Mouse (Mus musculus) intestine, embryonic 15.5 days (tissue): ENCODE data around the gene Senp7. TPM values are rescaled to one million over a fixed set of nuclear protein-coding genes. Genes with fewer than 3 reads are reported as not detected.
"Not testable (repeated sequence)": the region's sequence is repeated elsewhere in the genome, so short reads cannot be mapped to it uniquely, and the experiment has no call there.

Source experiments
- ATAC-seq: fragments of 200-750 bp; cut with Nextera tagmentation; 2 replicates; pipeline ENCODE4 v1.8.0; 2017; ENCODE audit warnings: moderate TSS enrichment, moderate library complexity
- H3K27ac ChIP-seq: fragments of 300-500 bp; sonication (generic); 2 replicates; pipeline ENCODE4 v1.5.1; 2015; ENCODE audit warnings: mild to moderate bottlenecking, inconsistent platforms
- H3K27me3 ChIP-seq: fragments of 300-500 bp; sonication (generic); replicated peaks from 2 replicates; pipeline ENCODE4 v1.6.1; 2015; ENCODE audit warnings: inconsistent platforms
- H3K36me3 ChIP-seq: fragments of 300-500 bp; sonication (generic); 2 replicates; pipeline ENCODE4 v1.6.1; 2015; ENCODE audit warnings: inconsistent platforms
- H3K4me1 ChIP-seq: fragments of 300-500 bp; sonication (generic); replicated peaks from 2 replicates; pipeline ENCODE4 v1.6.1; 2015; ENCODE audit warnings: inconsistent platforms
- H3K4me2 ChIP-seq: fragments of 300-500 bp; sonication (generic); replicated peaks from 2 replicates; pipeline ENCODE4 v1.6.1; 2015; ENCODE audit warnings: mild to moderate bottlenecking, inconsistent platforms
- H3K4me3 ChIP-seq: fragments of 300-500 bp; sonication (generic); replicated peaks from 2 replicates; pipeline ENCODE4 v1.5.1; 2015; ENCODE audit warnings: inconsistent platforms
- H3K9ac ChIP-seq: fragments of 300-500 bp; sonication (generic); 2 replicates; pipeline ENCODE4 v1.6.1; 2015; ENCODE audit warnings: inconsistent platforms
- H3K9me3 ChIP-seq: fragments of 300-500 bp; sonication (generic); 2 replicates; pipeline ENCODE4 v1.6.1; 2016; ENCODE audit warnings: inconsistent platforms
- WGBS: fragments of 180-500 bp; shearing (Covaris S2); methylation state at CpG from one replicate; pipeline ENCODE4 v1.1.7; 2015; 5-methylcytosine and 5-hydroxymethylcytosine counted together
- polyA plus RNA-seq: library from polyadenylated mRNA; unstranded; fragments of >200 nt; fragmentation: Nextera tagmentation; extraction: Ambion mirVana; gene quantifications from 2 replicates; pipeline ENCODE4 v1.2.1, GENCODE M21; 2015

The Senp7 gene
- polyA plus RNA-seq = 21.3 and 21.6 TPM in 2 replicates

GRCm38 (mm10) chr16:56048038-56048437 lies at the start of gene Senp7:
Gene Senp7 (plus strand): TSS chr16:56048338.
- H3K4me2 ChIP-seq, H3K27me3 ChIP-seq, H3K4me3 ChIP-seq, H3K27ac ChIP-seq, H3K4me1 ChIP-seq, H3K36me3 ChIP-seq, ATAC-seq, H3K9me3 ChIP-seq, H3K9ac ChIP-seq: not testable (repeated sequence)
- no CpG with 5 or more reads among the region's 4 CpGs for WGBS

DNA sequence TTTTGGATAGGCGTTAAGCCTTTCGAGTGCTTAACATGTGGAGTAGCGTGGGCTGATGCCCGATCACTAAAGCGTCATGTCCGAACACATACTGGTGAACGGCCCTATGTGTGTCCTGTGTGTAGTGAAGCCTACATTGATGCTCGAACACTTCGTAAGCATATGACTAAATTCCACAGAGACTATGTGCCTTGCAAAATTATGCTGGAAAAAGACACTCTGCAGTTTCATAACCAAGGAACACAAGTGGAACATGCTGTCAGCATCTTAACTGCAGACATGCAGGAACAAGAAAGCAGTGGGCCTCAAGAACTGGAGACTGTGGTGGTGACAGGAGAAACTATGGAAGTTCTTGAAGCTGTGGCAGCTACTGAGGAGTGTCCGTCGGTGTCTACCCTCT lies 41.3 kb upstream of the Senp7 start:
- ATAC-seq = no peak
- Histone ChIP-seq H3K9me3 (no peaks in the 10 kb centered on the region), H3K27ac (no peak overlapping the region), H3K4me2 (no peak overlapping the region), H3K27me3 (no peaks in the 10 kb centered on the region), H3K4me1 (no peaks in the 10 kb centered on the region), H3K9ac (no peak overlapping the region), H3K36me3 (peaks cover 16% of the 10 kb centered on the region), H3K4me3 (no peak overlapping the region)
- 96% methylated on average over 11 of the region's 11 CpGs for WGBS

- H3K9me3 ChIP-seq = no peaks in the 10 kb centered on the region
- H3K36me3 ChIP-seq = peaks cover 17% of the 10 kb centered on the region
- no peak overlapping the region for H3K4me3 ChIP-seq
- H3K4me1 ChIP-seq = no peaks in the 10 kb centered on the region
- H3K27me3 ChIP-seq = no peaks in the 10 kb centered on the region
- ATAC-seq = no peak
- 87% methylated on average over 1 of the region's 1 CpGs for WGBS
- H3K9ac ChIP-seq = no peak overlapping the region
- H3K4me2 ChIP-seq = no peak overlapping the region
- no peak overlapping the region for H3K27ac ChIP-seq
Measured at GRCm38 (mm10) chr16:56008862-56009261, 39.3 kb upstream of the Senp7 start.

DNA sequence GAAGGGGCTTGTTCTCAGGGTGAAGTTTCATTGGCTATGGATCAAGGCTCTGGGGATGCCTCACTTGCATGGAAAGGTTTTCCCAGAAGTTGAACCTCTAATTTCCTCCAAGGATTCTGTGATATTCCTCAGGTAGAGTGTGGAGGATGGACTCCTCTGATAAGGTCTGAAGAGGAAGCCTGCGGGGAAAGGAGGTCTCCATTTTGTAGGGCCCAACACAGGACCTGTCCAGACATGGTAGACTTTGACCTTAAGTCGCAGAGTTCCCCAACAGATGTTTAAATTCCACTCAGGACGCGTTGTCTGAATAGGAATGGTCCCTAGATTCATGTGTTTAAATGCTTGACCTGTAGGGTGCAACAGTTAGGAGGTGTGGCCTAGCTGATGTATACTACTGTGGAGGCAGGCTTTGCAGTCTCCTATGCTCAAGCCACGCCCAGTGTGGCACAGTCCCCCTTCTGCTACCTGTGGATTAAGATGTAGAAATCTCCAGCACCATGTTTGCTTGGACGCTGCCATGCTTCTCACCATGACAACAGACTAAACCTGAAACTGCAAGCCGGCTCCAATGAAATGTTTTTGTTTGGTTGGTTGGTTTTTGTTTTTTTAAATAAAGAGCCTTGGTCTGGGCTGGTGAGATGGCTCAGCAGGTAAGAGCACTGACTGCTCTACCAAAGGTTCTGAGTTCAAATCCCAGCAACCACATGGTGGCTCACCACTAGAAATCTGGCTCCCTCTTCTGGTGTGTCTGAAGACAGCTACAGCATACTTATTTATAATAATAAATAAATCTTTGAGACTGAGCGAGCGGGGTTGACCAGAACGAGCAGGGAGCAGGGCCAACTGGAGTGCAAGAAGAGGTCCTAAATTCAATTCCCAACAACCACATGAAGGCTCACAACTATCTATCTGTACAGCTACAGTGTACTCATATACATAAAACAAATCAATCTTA lies 35.1 kb upstream of the Senp7 start:
- peak; percentile 46; the same call in 1 of the 2 replicates for ATAC-seq
- Histone ChIP-seq H3K4me3 (no peak overlapping the region), H3K36me3 (peaks cover 13% of the 10 kb centered on the region), H3K4me1 (no peaks in the 10 kb centered on the region), H3K9ac (no peak overlapping the region), H3K4me2 (no peak overlapping the region), H3K9me3 (no peaks in the 10 kb centered on the region), H3K27ac (no peak overlapping the region), H3K27me3 (no peaks in the 10 kb centered on the region)
- 88% methylated on average over 10 of the region's 10 CpGs for WGBS

- WGBS = 56% methylated on average over 7 of the region's 7 CpGs
- peaks cover 20% of the 10 kb centered on the region for H3K36me3 ChIP-seq
- no peaks in the 10 kb centered on the region for H3K9me3 ChIP-seq
- no peaks in the 10 kb centered on the region for H3K4me1 ChIP-seq
- H3K9ac ChIP-seq = no peak overlapping the region
- H3K4me2 ChIP-seq = no peak overlapping the region
- no peak; the same call in 1 of the 2 replicates for ATAC-seq
- H3K27ac ChIP-seq = no peak overlapping the region
- H3K27me3 ChIP-seq = no peaks in the 10 kb centered on the region
- no peak overlapping the region for H3K4me3 ChIP-seq
Measured at GRCm38 (mm10) chr16:56014076-56014475, 34.1 kb upstream of the Senp7 start.

DNA sequence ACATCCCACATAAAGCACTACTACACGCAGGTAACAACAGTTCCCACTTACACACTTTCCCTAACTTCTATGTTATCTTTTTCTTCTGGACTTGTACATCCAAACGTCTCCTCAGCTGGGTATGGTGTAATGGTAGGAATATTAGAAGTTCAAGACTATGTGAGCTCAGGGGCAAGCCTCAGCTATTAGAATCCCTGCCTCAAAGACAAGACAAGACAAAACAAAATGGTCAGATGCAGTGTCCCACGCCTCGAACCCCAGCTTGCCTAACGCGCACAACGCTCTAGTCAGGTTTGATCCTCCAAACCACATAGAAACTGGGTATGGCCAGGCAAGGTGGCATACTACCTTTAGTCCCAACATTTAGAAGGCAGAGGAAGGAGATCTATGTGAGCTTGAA lies 28.5 kb upstream of the Senp7 start:
- no peak for ATAC-seq
- Histone ChIP-seq H3K4me2 (no peak overlapping the region), H3K36me3 (peaks cover 26% of the 10 kb centered on the region), H3K27me3 (no peaks in the 10 kb centered on the region), H3K27ac (no peak overlapping the region), H3K4me3 (no peak overlapping the region), H3K4me1 (no peaks in the 10 kb centered on the region), H3K9ac (no peak overlapping the region), H3K9me3 (no peaks in the 10 kb centered on the region)
- 94% methylated on average over 7 of the region's 7 CpGs for WGBS

- no peak overlapping the region for H3K27ac ChIP-seq
- 38% methylated on average over 12 of the region's 12 CpGs for WGBS
Measured at GRCm38 (mm10) chr16:56027854-56028629, 20.1 kb upstream of the Senp7 start.

DNA sequence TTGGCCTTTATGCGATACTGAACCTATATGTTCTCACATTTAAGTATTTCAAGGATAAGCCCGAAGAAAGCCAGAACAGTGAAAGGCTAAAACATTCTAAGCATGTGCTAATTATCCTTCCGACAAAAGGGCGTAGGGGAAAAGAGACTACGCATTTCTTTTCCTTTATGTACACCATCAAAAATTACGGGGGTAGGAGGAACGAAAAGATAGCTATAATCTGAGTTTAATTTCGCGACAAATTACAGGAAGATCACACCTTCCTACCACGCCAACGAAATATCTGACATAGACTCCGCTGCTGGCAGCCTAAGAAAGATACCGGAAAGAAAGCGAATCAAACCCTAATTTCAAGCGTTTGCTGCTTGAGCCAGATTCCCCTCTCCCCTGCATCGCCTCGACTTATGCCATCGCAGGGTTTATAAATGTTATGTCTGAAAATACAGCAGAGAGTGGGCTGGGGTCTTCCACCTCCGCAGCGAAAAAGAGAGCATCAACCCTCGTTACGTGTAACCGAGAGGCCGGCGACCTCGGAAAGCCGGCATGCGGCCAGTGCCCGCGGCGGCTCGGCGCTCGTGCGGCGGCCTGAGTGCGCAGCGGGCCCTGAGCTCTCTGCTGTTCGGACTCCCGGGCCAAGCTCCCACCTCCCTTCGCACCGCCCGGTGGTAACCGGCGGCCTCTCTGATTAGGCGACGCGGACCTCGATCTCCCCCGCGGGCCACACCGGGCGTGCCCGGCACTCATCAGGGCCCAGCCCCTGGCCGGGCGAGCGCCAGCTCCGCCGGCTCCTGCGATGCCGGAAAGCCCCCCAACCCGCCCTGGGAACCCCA lies 19.2 kb upstream of the Senp7 start:
- no peaks in the 10 kb centered on the region for H3K9me3 ChIP-seq
- H3K9ac ChIP-seq = peak overlapping the region; percentile 95
- H3K27ac ChIP-seq = peak overlapping the region; percentile 85
- under 1% methylated on average over 62 of the region's 62 CpGs for WGBS
- H3K27me3 ChIP-seq = no peaks in the 10 kb centered on the region
- H3K4me3 ChIP-seq = peak overlapping the region; percentile 88
- ATAC-seq = peak; percentile 94
- H3K36me3 ChIP-seq = no peaks in the 10 kb centered on the region
- peak overlapping the region; percentile 62 for H3K4me2 ChIP-seq
- 0 out of 2 replicates have a peak, but pooled peaks cover 4% of the 10 kb centered on the region for H3K4me1 ChIP-seq

More at GRCm38 (mm10) chr16:56027854-56028629, 20.1 kb upstream of the Senp7 start:
- peak overlapping the region; percentile 95 for H3K9ac ChIP-seq
- ATAC-seq = no peak
- H3K27me3 ChIP-seq = no peaks in the 10 kb centered on the region
- peak overlapping the region; percentile 88 for H3K4me3 ChIP-seq
- 0 out of 2 replicates have a peak, but pooled peaks cover 4% of the 10 kb centered on the region for H3K4me1 ChIP-seq
- H3K9me3 ChIP-seq = no peaks in the 10 kb centered on the region
- no peaks in the 10 kb centered on the region for H3K36me3 ChIP-seq
- H3K4me2 ChIP-seq = peak overlapping the region; percentile 62

DNA sequence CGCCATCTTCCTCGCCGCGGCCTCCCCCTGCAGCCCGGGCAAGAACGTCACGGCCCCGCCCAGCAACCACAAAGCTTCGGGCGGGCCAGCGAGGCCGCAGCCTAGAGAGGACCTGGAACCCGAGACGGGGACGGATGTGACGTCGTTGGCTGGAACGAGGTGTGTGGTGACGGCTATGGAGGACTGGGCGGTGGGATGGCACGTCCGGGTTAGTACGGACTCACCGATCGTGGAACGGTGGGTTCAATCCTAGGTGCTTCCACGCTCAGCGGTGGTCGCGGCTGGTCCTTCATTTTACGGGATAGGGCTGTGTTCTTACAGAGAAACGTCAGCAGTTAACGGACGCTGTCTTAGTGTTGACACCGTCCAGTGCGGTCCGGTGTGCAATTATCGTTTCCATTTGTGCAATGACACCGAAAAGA lies 18.5 kb upstream of the Senp7 start, which contains the start of gene Pcnp:
Gene Pcnp (minus strand): TSS at position 79 of the 422 bp plus-strand sequence.
- H3K36me3 ChIP-seq = no peaks in the 10 kb centered on the region
- H3K9ac ChIP-seq = peak within 1 kb of the TSS; percentile 95
- no peaks in the 10 kb centered on the region for H3K9me3 ChIP-seq
- peak; percentile 99 for ATAC-seq
- H3K27ac ChIP-seq = peak within 1 kb of the TSS; percentile 85
- 0 out of 2 replicates have a peak, but pooled peaks cover 4% of the 10 kb centered on the region for H3K4me1 ChIP-seq
- peak within 1 kb of the TSS; percentile 62 for H3K4me2 ChIP-seq
- H3K27me3 ChIP-seq = no peaks in the 10 kb centered on the region
- peak within 1 kb of the TSS; percentile 88 for H3K4me3 ChIP-seq
- WGBS = 0% methylated on average over 39 of the region's 39 CpGs

- Histone ChIP-seq H3K9ac (no peak overlapping the region), H3K4me1 (peaks cover 6% of the 10 kb centered on the region), H3K27me3 (no peaks in the 10 kb centered on the region), H3K9me3 (no peaks in the 10 kb centered on the region), H3K4me2 (no peak overlapping the region), H3K36me3 (peaks cover 2% of the 10 kb centered on the region; the same call in 1 of the 2 replicates), H3K4me3 (no peak overlapping the region), H3K27ac (no peak overlapping the region)
- WGBS = 94% methylated on average over 6 of the region's 6 CpGs
- no peak for ATAC-seq
Measured at GRCm38 (mm10) chr16:56034566-56034965, 13.6 kb upstream of the Senp7 start.

DNA sequence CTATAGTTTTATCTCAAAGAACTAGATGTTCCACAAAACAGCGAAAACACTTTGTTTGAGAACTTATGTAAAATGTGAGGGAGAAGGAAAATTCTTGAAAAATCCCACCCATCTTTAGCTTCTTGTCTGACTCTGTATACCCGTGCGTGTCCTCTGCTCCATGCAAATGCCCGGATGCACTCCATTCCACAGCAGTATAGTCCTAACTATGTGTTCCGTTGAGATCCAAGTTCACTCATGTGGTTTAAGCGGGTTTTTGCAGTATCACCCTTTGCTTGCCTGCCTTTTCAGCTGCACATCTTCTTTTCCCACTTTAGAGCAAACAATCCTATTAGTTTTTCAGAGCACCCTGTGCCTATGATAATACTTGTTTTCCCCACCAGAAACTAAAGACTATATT lies 11.6 kb upstream of the Senp7 start:
- no peaks in the 10 kb centered on the region for H3K9me3 ChIP-seq
- peaks cover 6% of the 10 kb centered on the region for H3K4me1 ChIP-seq
- no peak overlapping the region for H3K27ac ChIP-seq
- 52% methylated on average over 6 of the region's 6 CpGs for WGBS
- ATAC-seq = no peak
- H3K9ac ChIP-seq = peak overlapping the region; percentile 90
- no peaks in the 10 kb centered on the region for H3K27me3 ChIP-seq
- H3K4me2 ChIP-seq = peak overlapping the region; percentile 66
- peaks cover 2% of the 10 kb centered on the region; the same call in 1 of the 2 replicates for H3K36me3 ChIP-seq
- peak overlapping the region; percentile 68 for H3K4me3 ChIP-seq
